Mouse (Mus musculus): ENCODE results near the gene Gm47841. TPM values are rescaled to one million over a fixed set of nuclear protein-coding genes. Genes with fewer than 3 reads are reported as not detected.

The Gm47841 gene
- polyA plus RNA-seq (2012; rRNA removed) = 0.16 TPM in 1 of 2 replicates, not detected in the other

DNA sequence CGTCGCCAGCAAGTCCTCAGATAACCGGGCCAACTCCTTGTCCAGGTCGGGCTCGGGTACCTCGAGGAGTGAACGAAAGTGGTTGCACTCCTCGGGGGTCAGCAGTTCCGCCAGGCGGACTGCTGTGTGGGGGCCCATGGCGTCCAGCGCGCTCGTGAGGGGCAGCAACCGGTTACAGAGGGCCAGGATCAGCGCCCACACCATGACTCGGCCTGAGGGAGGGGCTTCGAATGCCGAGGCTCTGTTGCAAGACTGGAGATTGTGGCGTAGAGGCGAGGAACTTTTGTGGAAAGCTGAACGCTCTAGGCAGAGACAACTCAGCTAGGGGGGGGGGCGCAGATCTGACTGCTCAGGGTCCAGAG is at the start of gene Gm47841:
Gene Gm47841, minus strand, starts transcription at position 204 of the 362 bp plus-strand sequence.

DNA sequence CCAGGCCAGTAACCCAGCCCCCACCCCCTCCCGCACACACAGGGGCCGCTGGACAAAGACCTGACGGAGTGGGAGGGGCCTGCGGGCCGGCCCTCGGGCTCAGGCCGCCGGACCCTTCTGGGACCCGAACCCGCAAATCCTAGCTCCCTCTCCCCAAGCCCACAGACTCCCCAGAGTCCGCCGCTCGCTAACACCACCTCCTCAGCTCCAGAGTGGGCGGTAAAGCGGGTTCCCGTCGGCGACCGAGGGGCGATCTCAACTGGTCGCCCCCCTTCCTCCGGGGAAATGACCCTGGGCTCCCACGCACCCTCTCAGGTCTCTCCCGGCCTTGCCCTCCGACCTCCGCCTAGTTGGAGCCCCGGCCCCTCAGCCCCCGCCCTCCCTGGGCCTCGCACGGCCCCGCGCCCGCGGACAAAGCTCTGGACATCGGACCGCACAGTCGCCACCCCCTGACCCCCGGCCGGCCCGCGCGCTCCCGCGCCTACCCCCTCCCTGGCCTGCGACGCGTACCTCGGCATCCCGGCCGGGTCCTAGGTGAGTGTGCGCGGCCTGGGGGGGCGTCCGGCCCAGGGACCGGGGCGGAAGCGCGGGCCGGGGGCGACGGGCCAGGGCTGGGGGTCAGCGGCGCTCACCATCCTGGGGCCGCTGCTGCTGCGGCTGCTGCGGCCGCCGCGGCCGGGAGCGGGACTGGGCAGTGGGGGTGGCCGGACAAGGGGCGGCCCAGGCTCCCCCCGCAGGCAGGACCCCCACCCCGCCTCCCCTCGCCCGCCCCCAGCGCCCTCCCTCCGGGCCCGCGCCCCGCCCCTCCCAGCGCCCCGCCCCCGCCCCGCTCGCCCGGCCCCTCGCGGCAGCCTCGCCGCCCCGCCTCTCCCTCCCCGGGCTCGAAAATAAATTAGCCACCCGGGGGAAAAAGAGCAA is 30.9 kb upstream of the Gm47841 start, which contains the start of gene Fignl2:
Gene Fignl2, minus strand, starts transcription at position 755 of the 918 bp plus-strand sequence.

Other genes with a start within 250 kb of the Gm47841 start
- 20.2 and 33.6 TPM in 2 replicates for gene Scn8a, start 177.5 kb downstream of the Gm47841 start, polyA plus RNA-seq (2012; rRNA removed)
- 10.5 and 10.7 TPM in 2 replicates for gene Fignl2, start 31.2 kb upstream of the Gm47841 start, polyA plus RNA-seq (2012; rRNA removed)
- 0.04 TPM in 1 of 2 replicates, not detected in the other for gene Ankrd33, start 68.4 kb upstream of the Gm47841 start, polyA plus RNA-seq (2012; rRNA removed)
- gene Acvrl1, start 81.1 kb upstream of the Gm47841 start, polyA plus RNA-seq (2012; rRNA removed) = 8.9 and 10.6 TPM in 2 replicates
- gene Acvr1b, start 126.7 kb upstream of the Gm47841 start, polyA plus RNA-seq (2012; rRNA removed) = 28.3 and 29.9 TPM in 2 replicates
- gene Grasp, start 176.8 kb upstream of the Gm47841 start, polyA plus RNA-seq (2012; rRNA removed) = 13.0 and 13.8 TPM in 2 replicates
- 3.0 and 6.0 TPM in 2 replicates for gene Nr4a1, start 206.9 kb upstream of the Gm47841 start, polyA plus RNA-seq (2012; rRNA removed)
- gene Atg101, start 236.9 kb upstream of the Gm47841 start, polyA plus RNA-seq (2012; rRNA removed) = 51.6 and 56.7 TPM in 2 replicates
- 0.28 and 1.3 TPM in 2 replicates for gene 6030408B16Rik, start 245.8 kb upstream of the Gm47841 start, polyA plus RNA-seq (2012; rRNA removed)